Mouse (Mus musculus) embryonic facial prominence, embryonic 15.5 days (tissue): ENCODE measurements at regions not wholly inside any gene's neighbourhood (a gene's known extent, or its start where the extent isn't known, plus 50 kb on each side); places are given as distances from the start of the nearest gene placed in this dataset.

Source experiments
- ATAC-seq: fragments of 200-750 bp; cut with Nextera tagmentation; 2 replicates; pipeline ENCODE4 v1.8.0; 2017; ENCODE audit warnings: low read depth, moderate TSS enrichment; ENCODE audit not compliant: insufficient number of reproducible peaks, low FRiP score, low TSS enrichment
- H3K27ac ChIP-seq: fragments of 300-500 bp; sonication (generic); replicated peaks from 2 replicates; pipeline ENCODE4 v1.5.1; 2015; ENCODE audit warnings: mild to moderate bottlenecking, inconsistent platforms
- H3K27me3 ChIP-seq: fragments of 300-500 bp; sonication (generic); 2 replicates; pipeline ENCODE4 v1.6.1; 2015; ENCODE audit warnings: inconsistent platforms
- H3K36me3 ChIP-seq: fragments of 300-500 bp; sonication (generic); 2 replicates; pipeline ENCODE4 v1.6.1; 2015; ENCODE audit warnings: mild to moderate bottlenecking, inconsistent platforms
- H3K4me1 ChIP-seq: fragments of 300-500 bp; sonication (generic); 2 replicates; pipeline ENCODE4 v1.6.1; 2015; ENCODE audit warnings: inconsistent platforms
- H3K4me2 ChIP-seq: fragments of 300-500 bp; sonication (generic); replicated peaks from 2 replicates; pipeline ENCODE4 v1.6.1; 2015; ENCODE audit warnings: mild to moderate bottlenecking, inconsistent platforms
- H3K4me3 ChIP-seq: fragments of 300-500 bp; sonication (generic); replicated peaks from 2 replicates; pipeline ENCODE4 v1.5.1; 2015; ENCODE audit warnings: mild to moderate bottlenecking, inconsistent platforms
- H3K9ac ChIP-seq: fragments of 300-500 bp; sonication (generic); 2 replicates; pipeline ENCODE4 v1.6.1; 2015; ENCODE audit warnings: inconsistent platforms
- H3K9me3 ChIP-seq: fragments of 300-500 bp; sonication (generic); replicated peaks from 2 replicates; pipeline ENCODE4 v1.6.1; 2016; ENCODE audit warnings: inconsistent platforms
- WGBS: fragments of 180-500 bp; shearing (Covaris S2); methylation state at CpG from one replicate; pipeline ENCODE4 v1.1.7; 2015; 5-methylcytosine and 5-hydroxymethylcytosine counted together

GRCm38 (mm10) chr16:75297416-75297815 is 288.4 kb downstream of the Lipi start:
- Histone ChIP-seq H3K36me3 (no peaks in the 10 kb centered on the region), H3K9ac (no peak overlapping the region), H3K4me2 (no peak overlapping the region), H3K4me3 (no peak overlapping the region), H3K9me3 (no peaks in the 10 kb centered on the region), H3K27ac (no peak overlapping the region), H3K27me3 (no peaks in the 10 kb centered on the region), H3K4me1 (no peaks in the 10 kb centered on the region)
- no peak for ATAC-seq
- WGBS, result 88% methylated on average over 3 of the region's 3 CpGs

DNA sequence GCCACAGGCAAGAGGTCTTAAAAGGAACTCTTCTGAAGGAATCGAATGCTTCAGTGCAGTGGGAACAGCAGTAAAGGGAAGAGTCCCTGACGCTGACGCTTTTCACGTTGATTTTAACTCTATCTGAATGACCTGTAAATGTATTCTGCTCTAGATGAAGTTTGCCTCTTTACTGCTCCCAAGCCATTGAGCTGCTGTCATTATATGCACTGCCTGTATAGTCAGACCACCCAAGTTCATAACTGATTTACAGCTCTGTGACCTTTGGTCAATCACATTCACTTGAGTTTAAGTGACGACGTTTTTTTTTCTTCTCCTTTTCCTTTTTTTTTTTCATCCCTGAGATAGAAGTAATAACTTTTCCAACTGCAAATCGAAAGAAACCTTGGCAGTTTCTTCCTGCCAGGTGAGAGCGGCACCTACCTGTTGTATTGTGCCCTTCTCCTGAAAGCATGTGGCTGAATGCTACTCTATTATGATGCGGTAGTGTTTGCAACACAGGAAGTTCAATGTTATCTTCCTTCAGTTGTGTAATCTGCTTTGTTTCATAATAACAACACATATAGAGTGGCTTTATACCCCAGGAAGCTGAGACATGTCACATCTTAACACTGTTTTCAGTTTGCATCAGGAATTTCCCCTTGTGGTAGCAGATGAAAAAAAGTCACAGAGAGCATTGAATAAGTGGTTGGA is 293.0 kb downstream of the Lipi start:
- no peaks in the 10 kb centered on the region for H3K9me3 ChIP-seq
- ATAC-seq, result no peak
- no peak overlapping the region for H3K9ac ChIP-seq
- H3K4me1 ChIP-seq, result no peaks in the 10 kb centered on the region
- H3K36me3 ChIP-seq, result no peaks in the 10 kb centered on the region
- no peaks in the 10 kb centered on the region for H3K27me3 ChIP-seq
- H3K4me3 ChIP-seq, result no peak overlapping the region
- H3K27ac ChIP-seq, result no peak overlapping the region
- H3K4me2 ChIP-seq, result no peak overlapping the region
- WGBS, result 86% methylated on average over 9 of the region's 9 CpGs

DNA sequence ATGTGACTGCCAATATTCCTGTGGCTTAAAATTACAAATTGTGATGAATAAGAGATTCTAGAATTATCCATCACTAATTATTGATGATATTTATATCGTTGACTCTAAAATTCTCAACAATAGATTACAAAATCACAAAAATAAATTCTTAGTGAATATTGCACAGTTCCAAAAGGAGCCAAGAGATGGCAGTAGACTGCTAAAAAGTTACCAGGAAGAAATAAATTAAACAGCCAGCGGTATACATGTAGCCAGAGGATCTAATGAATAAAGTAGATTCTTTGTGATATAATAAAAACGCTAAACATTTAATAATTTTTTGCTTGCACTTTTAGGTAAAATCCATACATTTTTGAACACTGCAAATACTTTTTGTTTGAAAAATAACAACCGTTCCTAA is 294.7 kb downstream of the Lipi start:
- Histone ChIP-seq H3K9me3 (no peaks in the 10 kb centered on the region), H3K4me2 (no peak overlapping the region), H3K4me1 (no peaks in the 10 kb centered on the region), H3K27ac (no peak overlapping the region), H3K36me3 (no peaks in the 10 kb centered on the region), H3K4me3 (no peak overlapping the region), H3K9ac (no peak overlapping the region), H3K27me3 (no peaks in the 10 kb centered on the region)
- ATAC-seq, result no peak
- 42% methylated on average over 4 of the region's 4 CpGs for WGBS

- no peak for ATAC-seq
- Histone ChIP-seq H3K4me2 (no peak overlapping the region), H3K9me3 (no peaks in the 10 kb centered on the region), H3K27ac (no peak overlapping the region), H3K4me1 (no peaks in the 10 kb centered on the region), H3K36me3 (no peaks in the 10 kb centered on the region), H3K9ac (no peak overlapping the region), H3K27me3 (no peaks in the 10 kb centered on the region), H3K4me3 (no peak overlapping the region)
- WGBS, result 94% methylated on average over 1 of the region's 1 CpGs
These were observed 298.7 kb downstream of the Lipi start for GRCm38 (mm10) chr16:75287150-75287549.

- no peak for ATAC-seq
- no peak overlapping the region for H3K4me3 ChIP-seq
- H3K4me2 ChIP-seq, result no peak overlapping the region
- H3K4me1 ChIP-seq, result no peaks in the 10 kb centered on the region
- H3K27ac ChIP-seq, result no peak overlapping the region
- H3K27me3 ChIP-seq, result no peaks in the 10 kb centered on the region
- no peaks in the 10 kb centered on the region for H3K9me3 ChIP-seq
- H3K9ac ChIP-seq, result no peak overlapping the region
- WGBS, result 78% methylated on average over 2 of the region's 2 CpGs
- no peaks in the 10 kb centered on the region for H3K36me3 ChIP-seq
These were observed 300.1 kb downstream of the Lipi start for GRCm38 (mm10) chr16:75285811-75286210.

DNA sequence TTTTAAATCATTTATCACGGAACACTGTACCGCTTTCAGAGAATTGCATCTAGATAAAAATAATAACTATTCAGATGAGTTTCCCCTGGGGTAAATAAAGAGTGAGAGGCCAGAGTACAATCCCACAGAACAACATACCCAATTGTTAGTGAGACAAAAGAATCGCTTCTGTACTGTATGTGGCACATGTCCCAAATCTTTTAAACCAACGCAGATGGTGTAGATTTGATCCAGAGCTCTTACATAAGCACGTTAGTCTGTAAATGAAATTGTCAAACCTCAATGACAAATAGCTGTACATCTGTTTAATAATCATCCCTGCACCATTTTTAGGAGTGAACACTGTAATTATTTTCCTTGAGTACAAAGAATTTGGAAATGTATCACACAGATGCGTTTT is 322.0 kb downstream of the Lipi start:
- no peak overlapping the region for H3K4me2 ChIP-seq
- no peaks in the 10 kb centered on the region for H3K4me1 ChIP-seq
- H3K4me3 ChIP-seq, result no peak overlapping the region
- no peak for ATAC-seq
- H3K27ac ChIP-seq, result no peak overlapping the region
- no peaks in the 10 kb centered on the region for H3K9me3 ChIP-seq
- no peaks in the 10 kb centered on the region for H3K27me3 ChIP-seq
- 48% methylated on average over 6 of the region's 6 CpGs for WGBS
- no peaks in the 10 kb centered on the region for H3K36me3 ChIP-seq
- H3K9ac ChIP-seq, result no peak overlapping the region

DNA sequence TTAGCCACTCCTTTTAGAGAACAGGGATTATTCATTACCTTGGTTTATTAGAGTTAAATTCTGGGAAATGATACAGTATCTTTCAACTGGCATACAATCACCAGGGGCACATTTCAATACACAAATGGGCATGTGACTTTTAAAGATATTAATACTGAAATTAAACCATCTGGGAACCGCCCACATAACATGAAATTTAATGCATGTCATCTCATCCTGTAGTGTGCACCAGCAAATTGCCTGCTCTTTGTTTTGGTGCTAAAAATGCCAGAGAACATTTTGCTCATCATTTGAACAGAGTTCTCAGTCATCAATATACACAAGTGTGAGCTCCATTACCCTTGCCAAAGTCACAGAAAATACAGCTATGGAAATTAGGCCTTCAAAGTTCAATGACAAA is 330.9 kb downstream of the Lipi start:
- H3K27ac ChIP-seq, result no peak overlapping the region

DNA sequence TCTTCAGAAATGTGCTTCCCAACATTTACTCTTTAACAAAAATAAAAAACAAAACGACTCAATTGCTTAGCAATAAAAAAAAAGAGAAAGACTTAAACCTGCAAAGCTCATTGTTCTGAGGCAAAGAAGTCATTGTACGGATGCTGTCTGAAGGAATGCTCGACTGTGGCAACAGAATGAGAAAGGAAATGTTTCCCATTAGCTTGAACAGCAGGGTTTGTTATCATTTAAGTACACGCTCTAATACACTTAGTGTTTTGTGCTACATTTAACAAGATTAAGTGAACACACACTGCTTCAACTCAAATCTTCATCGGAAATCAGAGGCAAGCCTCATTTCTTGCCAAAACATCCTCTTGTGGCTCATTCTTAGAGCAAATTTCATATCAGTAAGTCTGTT is 336.7 kb downstream of the Lipi start:
- H3K4me2 ChIP-seq, result no peak overlapping the region
- H3K4me3 ChIP-seq, result no peak overlapping the region
- H3K9ac ChIP-seq, result no peak overlapping the region
- WGBS, result 25% methylated on average over 5 of the region's 5 CpGs
- H3K4me1 ChIP-seq, result no peaks in the 10 kb centered on the region
- H3K27me3 ChIP-seq, result no peaks in the 10 kb centered on the region
- no peaks in the 10 kb centered on the region for H3K36me3 ChIP-seq
- no peaks in the 10 kb centered on the region for H3K9me3 ChIP-seq
- no peak overlapping the region for H3K27ac ChIP-seq
- ATAC-seq, result no peak

More for the DNA sequence above, 330.9 kb downstream of the Lipi start:
- Histone ChIP-seq H3K27me3 (no peaks in the 10 kb centered on the region), H3K4me1 (no peaks in the 10 kb centered on the region), H3K9ac (no peak overlapping the region), H3K4me3 (no peak overlapping the region), H3K4me2 (no peak overlapping the region), H3K36me3 (no peaks in the 10 kb centered on the region), H3K9me3 (no peaks in the 10 kb centered on the region)
- ATAC-seq, result no peak
- WGBS, result 69% methylated on average over 1 of the region's 1 CpGs

DNA sequence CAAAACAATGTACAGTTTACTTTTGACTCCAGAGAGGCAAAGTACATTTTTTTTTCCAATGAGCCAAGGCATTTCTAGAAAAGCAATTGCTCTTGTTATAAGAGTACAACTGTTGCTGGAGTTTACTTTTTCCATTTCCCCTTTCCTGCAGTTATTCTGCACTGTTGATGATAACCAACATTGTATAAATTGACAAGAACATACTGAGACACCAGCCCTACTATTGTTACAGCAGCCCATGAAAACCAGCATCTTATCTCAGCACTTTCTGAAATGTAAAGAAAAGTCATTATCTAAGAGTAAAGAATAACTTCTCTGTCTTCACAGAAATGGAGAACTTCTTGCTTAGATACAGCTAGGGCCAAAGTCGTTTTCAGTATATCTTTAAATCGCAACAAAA is 345.5 kb downstream of the Lipi start:
- no peaks in the 10 kb centered on the region for H3K36me3 ChIP-seq
- no peak overlapping the region for H3K9ac ChIP-seq
- no peak overlapping the region for H3K27ac ChIP-seq
- no peaks in the 10 kb centered on the region for H3K9me3 ChIP-seq
- ATAC-seq, result no peak
- no peak overlapping the region for H3K4me3 ChIP-seq
- H3K4me1 ChIP-seq, result no peaks in the 10 kb centered on the region
- WGBS, result 75% methylated on average over 2 of the region's 2 CpGs
- no peaks in the 10 kb centered on the region for H3K27me3 ChIP-seq
- H3K4me2 ChIP-seq, result no peak overlapping the region

DNA sequence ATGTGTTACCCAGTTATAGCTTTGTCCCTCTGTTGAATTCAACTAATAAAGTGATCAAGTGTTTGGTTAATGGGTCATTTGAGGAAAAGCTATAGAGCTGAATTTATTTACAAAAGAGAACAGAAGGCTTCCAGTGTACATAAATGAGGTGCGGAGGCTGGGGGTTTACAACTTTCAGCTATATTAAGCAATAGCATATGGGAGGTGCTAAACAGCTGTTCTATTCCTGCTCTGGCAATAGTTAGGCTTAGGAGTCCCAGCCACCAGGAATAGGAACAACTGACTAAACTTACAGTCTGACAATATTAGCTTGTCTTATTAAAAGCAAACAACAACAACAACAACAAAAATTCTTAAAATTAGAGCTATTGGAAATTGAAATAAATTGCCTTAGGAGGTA is 353.7 kb downstream of the Lipi start:
- 79% methylated on average over 1 of the region's 1 CpGs for WGBS
- no peaks in the 10 kb centered on the region for H3K27me3 ChIP-seq
- no peak for ATAC-seq
- no peaks in the 10 kb centered on the region for H3K9me3 ChIP-seq
- H3K9ac ChIP-seq, result no peak overlapping the region
- H3K27ac ChIP-seq, result no peak overlapping the region
- H3K4me2 ChIP-seq, result no peak overlapping the region
- no peak overlapping the region for H3K4me3 ChIP-seq
- H3K4me1 ChIP-seq, result no peaks in the 10 kb centered on the region
- H3K36me3 ChIP-seq, result no peaks in the 10 kb centered on the region

- Histone ChIP-seq H3K27me3 (no peaks in the 10 kb centered on the region), H3K4me2 (no peak overlapping the region), H3K9ac (no peak overlapping the region), H3K4me3 (no peak overlapping the region), H3K36me3 (no peaks in the 10 kb centered on the region), H3K9me3 (no peaks in the 10 kb centered on the region), H3K4me1 (no peaks in the 10 kb centered on the region), H3K27ac (no peak overlapping the region)
- no peak for ATAC-seq
- 71% methylated on average over 2 of the region's 2 CpGs for WGBS
These were observed 392.5 kb downstream of the Lipi start for GRCm38 (mm10) chr16:75193404-75193803.

- Histone ChIP-seq H3K27me3 (no peaks in the 10 kb centered on the region), H3K27ac (no peak overlapping the region), H3K36me3 (no peaks in the 10 kb centered on the region), H3K4me3 (no peak overlapping the region), H3K4me2 (no peak overlapping the region), H3K9me3 (no peaks in the 10 kb centered on the region), H3K4me1 (no peaks in the 10 kb centered on the region), H3K9ac (no peak overlapping the region)
- WGBS, result 92% methylated on average over 6 of the region's 6 CpGs
- ATAC-seq, result no peak
These were observed 395.5 kb downstream of the Lipi start for GRCm38 (mm10) chr16:75190316-75190715.
